Mouse (Mus musculus) neural tube, embryonic 12.5 days (tissue): ENCODE results near the gene Npff. TPM values are rescaled to one million over a fixed set of nuclear protein-coding genes. Genes with fewer than 3 reads are reported as not detected.
A peak's percentile ranks its signal among the peaks of the same experiment; 100 is the strongest.

Experiments
- ATAC-seq: fragments of 200-750 bp; cut with Nextera tagmentation; 2 replicates; pipeline ENCODE4 v1.8.0; 2017; ENCODE audit warnings: low read depth, mild to moderate bottlenecking, moderate TSS enrichment, moderate library complexity; ENCODE audit not compliant: low FRiP score
- H3K27ac ChIP-seq: fragments of 300-500 bp; sonication (generic); 2 replicates; pipeline ENCODE4 v1.5.1; 2016
- H3K27me3 ChIP-seq: fragments of 300-500 bp; sonication (generic); replicated peaks from 2 replicates; pipeline ENCODE4 v1.6.1; 2016; ENCODE audit warnings: mild to moderate bottlenecking
- H3K36me3 ChIP-seq: fragments of 300-500 bp; sonication (generic); 2 replicates; pipeline ENCODE4 v1.6.1; 2016; ENCODE audit warnings: mild to moderate bottlenecking
- H3K4me1 ChIP-seq: fragments of 300-500 bp; sonication (generic); 2 replicates; pipeline ENCODE4 v1.6.1; 2016
- H3K4me2 ChIP-seq: fragments of 300-500 bp; sonication (generic); replicated peaks from 2 replicates; pipeline ENCODE4 v1.6.1; 2016; ENCODE audit warnings: mild to moderate bottlenecking
- H3K4me3 ChIP-seq: fragments of 300-500 bp; sonication (generic); 2 replicates; pipeline ENCODE4 v1.5.1; 2016
- H3K9ac ChIP-seq: fragments of 300-500 bp; sonication (generic); 2 replicates; pipeline ENCODE4 v1.6.1; 2016; ENCODE audit warnings: mild to moderate bottlenecking
- H3K9me3 ChIP-seq: fragments of 300-500 bp; sonication (generic); 2 replicates; pipeline ENCODE4 v1.6.1; 2016; ENCODE audit warnings: mild to moderate bottlenecking
- WGBS: fragments of 180-500 bp; shearing (Covaris S2); methylation state at CpG from one replicate; pipeline ENCODE4 v1.1.7; 2016; 5-methylcytosine and 5-hydroxymethylcytosine counted together
- polyA plus RNA-seq: library from polyadenylated mRNA; unstranded; fragments of >200 nt; fragmentation: Nextera tagmentation; extraction: Ambion mirVana; gene quantifications from 2 replicates; pipeline ENCODE4 v1.2.1, GENCODE M21; 2016

The Npff gene
- polyA plus RNA-seq, 1 experiment from 2014 or later, result 4.8 TPM

- Histone ChIP-seq H3K9me3 (no peaks in the 10 kb centered on the region), H3K27ac (peak overlapping the region; percentile 95), H3K27me3 (no peaks in the 10 kb centered on the region), H3K36me3 (peaks cover 24% of the 10 kb centered on the region), H3K4me1 (peaks cover 32% of the 10 kb centered on the region), H3K4me2 (peak overlapping the region; percentile 85), H3K4me3 (peak overlapping the region; percentile 66), H3K9ac (peak overlapping the region; percentile 76)
- no peak for ATAC-seq
- 19% methylated on average over 9 of the region's 9 CpGs for WGBS
Measured at GRCm38 (mm10) chr15:102518859-102519201, 5.9 kb downstream of the Npff start.

- no peaks in the 10 kb centered on the region for H3K9me3 ChIP-seq
- peak within 1 kb of the TSS; percentile 66 for H3K4me3 ChIP-seq
- peak within 1 kb of the TSS; percentile 95 for H3K27ac ChIP-seq
- no peaks in the 10 kb centered on the region for H3K27me3 ChIP-seq
- peaks cover 21% of the 10 kb centered on the region for H3K36me3 ChIP-seq
- under 1% methylated on average over 60 of the region's 60 CpGs for WGBS
- ATAC-seq, result peak; percentile 89
- peaks cover 31% of the 10 kb centered on the region for H3K4me1 ChIP-seq
- peak within 1 kb of the TSS; percentile 85 for H3K4me2 ChIP-seq
- peak within 1 kb of the TSS; percentile 76 for H3K9ac ChIP-seq
Measured at GRCm38 (mm10) chr15:102517976-102518858, 6.5 kb downstream of the Npff start, which contains the start of gene Tarbp2. Gene Tarbp2, plus strand, starts transcription at chr15:102518192.

GRCm38 (mm10) chr15:102517631-102517975, 7.1 kb downstream of the Npff start:
- Histone ChIP-seq H3K27ac (peak overlapping the region; percentile 78), H3K4me1 (peaks cover 37% of the 10 kb centered on the region), H3K27me3 (no peaks in the 10 kb centered on the region), H3K4me2 (peak overlapping the region; percentile 85), H3K9me3 (no peaks in the 10 kb centered on the region), H3K9ac (peak overlapping the region; percentile 75; the same call in 1 of the 2 replicates), H3K4me3 (peak overlapping the region; percentile 66), H3K36me3 (peaks cover 20% of the 10 kb centered on the region)
- ATAC-seq, result no peak; the same call in 1 of the 2 replicates
- WGBS, result under 1% methylated on average over 10 of the region's 10 CpGs

GRCm38 (mm10) chr15:102516728-102517404, 7.9 kb downstream of the Npff start, which contains the start of gene Map3k12:
Gene Map3k12, minus strand, starts transcription at chr15:102517064.
- WGBS, result under 1% methylated on average over 43 of the region's 43 CpGs
- Histone ChIP-seq H3K4me3 (peak within 1 kb of the TSS; percentile 66), H3K4me1 (peaks cover 45% of the 10 kb centered on the region), H3K27ac (peak within 1 kb of the TSS; percentile 78), H3K9ac (peak within 1 kb of the TSS; percentile 75), H3K27me3 (no peaks in the 10 kb centered on the region), H3K36me3 (peaks cover 13% of the 10 kb centered on the region), H3K9me3 (no peaks in the 10 kb centered on the region), H3K4me2 (peak within 1 kb of the TSS; percentile 85)
- peak; percentile 27 for ATAC-seq

- Histone ChIP-seq H3K4me3 (peak overlapping the region; percentile 66), H3K27ac (peak overlapping the region; percentile 78), H3K9ac (peak overlapping the region; percentile 75), H3K36me3 (peaks cover 8% of the 10 kb centered on the region; the same call in 1 of the 2 replicates), H3K9me3 (no peaks in the 10 kb centered on the region), H3K4me1 (peaks cover 50% of the 10 kb centered on the region), H3K4me2 (peak overlapping the region; percentile 85), H3K27me3 (no peaks in the 10 kb centered on the region)
- WGBS, result 2% methylated on average over 12 of the region's 12 CpGs
- no peak for ATAC-seq
Measured at GRCm38 (mm10) chr15:102516293-102516692, 8.4 kb downstream of the Npff start.

GRCm38 (mm10) chr15:102515791-102516190, 9.0 kb downstream of the Npff start:
- 0 out of 2 replicates have a peak overlapping the region, but pooled peaks have one; percentile 78 for H3K27ac ChIP-seq
- WGBS, result 51% methylated on average over 4 of the region's 4 CpGs
- H3K4me2 ChIP-seq, result peak overlapping the region; percentile 85
- H3K4me3 ChIP-seq, result peak overlapping the region; percentile 66
- peak overlapping the region; percentile 75 for H3K9ac ChIP-seq
- H3K27me3 ChIP-seq, result no peaks in the 10 kb centered on the region
- H3K9me3 ChIP-seq, result no peaks in the 10 kb centered on the region
- H3K36me3 ChIP-seq, result peaks cover 4% of the 10 kb centered on the region; the same call in 1 of the 2 replicates
- peaks cover 55% of the 10 kb centered on the region for H3K4me1 ChIP-seq
- ATAC-seq, result no peak

GRCm38 (mm10) chr15:102515261-102515660, 9.5 kb downstream of the Npff start:
- Histone ChIP-seq H3K4me2 (peak overlapping the region; percentile 85), H3K9me3 (no peaks in the 10 kb centered on the region), H3K27ac (no peak overlapping the region), H3K27me3 (no peaks in the 10 kb centered on the region), H3K36me3 (no peaks in the 10 kb centered on the region), H3K4me3 (no peak overlapping the region), H3K9ac (no peak overlapping the region), H3K4me1 (peaks cover 60% of the 10 kb centered on the region)
- 94% methylated on average over 2 of the region's 2 CpGs for WGBS
- ATAC-seq, result no peak

- peak overlapping the region; percentile 0; the same call in 1 of the 2 replicates for H3K9ac ChIP-seq
- H3K9me3 ChIP-seq, result no peaks in the 10 kb centered on the region
- no peak overlapping the region for H3K4me3 ChIP-seq
- H3K27me3 ChIP-seq, result no peaks in the 10 kb centered on the region
- ATAC-seq, result no peak
- peak overlapping the region; percentile 83; the same call in 1 of the 2 replicates for H3K4me2 ChIP-seq
- peaks cover 60% of the 10 kb centered on the region for H3K4me1 ChIP-seq
- 82% methylated on average over 3 of the region's 3 CpGs for WGBS
- no peak overlapping the region for H3K27ac ChIP-seq
- no peaks in the 10 kb centered on the region for H3K36me3 ChIP-seq
Measured at GRCm38 (mm10) chr15:102513004-102513403, 11.7 kb downstream of the Npff start.

- peaks cover 60% of the 10 kb centered on the region for H3K4me1 ChIP-seq
- H3K36me3 ChIP-seq, result no peaks in the 10 kb centered on the region
- no peaks in the 10 kb centered on the region for H3K27me3 ChIP-seq
- peak overlapping the region; percentile 75 for H3K27ac ChIP-seq
- H3K9ac ChIP-seq, result peak overlapping the region; percentile 53; the same call in 1 of the 2 replicates
- H3K9me3 ChIP-seq, result no peaks in the 10 kb centered on the region
- H3K4me2 ChIP-seq, result peak overlapping the region; percentile 83
- no peak for ATAC-seq
- H3K4me3 ChIP-seq, result no peak overlapping the region
Measured at GRCm38 (mm10) chr15:102512471-102512870, 12.3 kb downstream of the Npff start.

- H3K4me1 ChIP-seq, result peaks cover 60% of the 10 kb centered on the region
- peak overlapping the region; percentile 75 for H3K27ac ChIP-seq
- H3K36me3 ChIP-seq, result no peaks in the 10 kb centered on the region
- peak overlapping the region; percentile 83 for H3K4me2 ChIP-seq
- H3K9me3 ChIP-seq, result no peaks in the 10 kb centered on the region
- no peak for ATAC-seq
- H3K9ac ChIP-seq, result peak overlapping the region; percentile 53
- 25% methylated on average over 5 of the region's 5 CpGs for WGBS
- no peak overlapping the region for H3K4me3 ChIP-seq
- H3K27me3 ChIP-seq, result no peaks in the 10 kb centered on the region
Measured at GRCm38 (mm10) chr15:102512010-102512409, 12.7 kb downstream of the Npff start.

- peak; percentile 37 for ATAC-seq
- WGBS, result 8% methylated on average over 6 of the region's 6 CpGs
Measured at GRCm38 (mm10) chr15:102511285-102511833, 13.4 kb downstream of the Npff start.

More at GRCm38 (mm10) chr15:102511285-102511833, 13.4 kb downstream of the Npff start:
- Histone ChIP-seq H3K4me2 (peak overlapping the region; percentile 83), H3K9me3 (no peaks in the 10 kb centered on the region), H3K36me3 (no peaks in the 10 kb centered on the region), H3K27me3 (no peaks in the 10 kb centered on the region), H3K4me3 (no peak overlapping the region), H3K9ac (peak overlapping the region; percentile 53), H3K4me1 (peaks cover 59% of the 10 kb centered on the region), H3K27ac (peak overlapping the region; percentile 75)
